Mouse (Mus musculus): Measurements from ENCODE around the gene Cdc40. TPM values are rescaled to one million over a fixed set of nuclear protein-coding genes. Genes with fewer than 3 reads are reported as not detected.

Gene Cdc40
- polyA plus RNA-seq, 1 experiment from 2014 or later: 34.1 TPM

DNA sequence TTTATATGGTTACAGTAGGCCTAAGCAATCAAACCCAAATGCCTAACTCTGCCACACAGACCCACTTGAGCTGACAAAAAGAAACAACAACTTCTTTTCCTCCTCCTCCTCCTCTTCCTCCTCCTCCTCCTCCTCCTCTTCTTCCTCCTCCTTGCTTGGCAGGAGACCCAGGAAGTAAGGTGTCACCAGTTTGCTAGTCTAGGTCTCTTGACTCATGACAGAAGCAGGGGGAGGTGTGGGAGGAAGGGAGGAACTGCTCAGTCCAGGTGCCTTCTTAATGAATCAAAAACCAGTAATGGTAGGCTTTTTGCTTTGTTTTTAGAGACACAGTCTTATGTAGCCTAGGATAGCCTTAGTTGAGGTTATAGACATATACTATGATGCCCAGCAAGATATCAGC lies 32.0 kb downstream of the Cdc40 start:
- no peak for DNase-seq (ENCODE audit: low spot score)
- H3K36me3 ChIP-seq: peaks cover 45% of the 10 kb centered on the region
- H3K27me3 ChIP-seq (ENCODE audit: low read depth, poor library complexity, severe bottlenecking): no peaks in the 10 kb centered on the region
- no peaks in the 10 kb centered on the region for H3K9me3 ChIP-seq (replicated peaks)
- H3K4me3 ChIP-seq: no peak overlapping the region
- H3K27ac ChIP-seq (replicated peaks): no peak overlapping the region
- H3K4me1 ChIP-seq: no peaks in the 10 kb centered on the region

GRCm38 (mm10) chr10:40850644-40851043 lies 32.5 kb downstream of the Cdc40 start:
- peaks cover 49% of the 10 kb centered on the region for H3K36me3 ChIP-seq
- H3K27me3 ChIP-seq (ENCODE audit: low read depth, poor library complexity, severe bottlenecking): no peaks in the 10 kb centered on the region
- H3K27ac ChIP-seq (replicated peaks): no peak overlapping the region
- WGBS: 88% methylated on average over 2 of the region's 2 CpGs
- H3K4me1 ChIP-seq: no peaks in the 10 kb centered on the region
- H3K9me3 ChIP-seq (replicated peaks): no peaks in the 10 kb centered on the region
- DNase-seq (ENCODE audit: low spot score): no peak
- no peak overlapping the region for H3K4me3 ChIP-seq

GRCm38 (mm10) chr10:40847176-40847874 lies 35.8 kb downstream of the Cdc40 start:
- Histone ChIP-seq H3K4me3 (no peak overlapping the region), H3K4me1 (no peaks in the 10 kb centered on the region), H3K36me3 (peaks cover 74% of the 10 kb centered on the region), H3K9me3 (replicated peaks) (no peaks in the 10 kb centered on the region), H3K27ac (replicated peaks) (no peak overlapping the region), H3K27me3 (ENCODE audit: low read depth, poor library complexity, severe bottlenecking) (no peaks in the 10 kb centered on the region)
- 94% methylated on average over 10 of the region's 10 CpGs for WGBS
- no peak for DNase-seq (ENCODE audit: low spot score)

- H3K27me3 ChIP-seq (ENCODE audit: low read depth, poor library complexity, severe bottlenecking): no peaks in the 10 kb centered on the region
- peaks cover 84% of the 10 kb centered on the region for H3K36me3 ChIP-seq
- no peaks in the 10 kb centered on the region for H3K9me3 ChIP-seq (replicated peaks)
- no peak for DNase-seq (ENCODE audit: low spot score)
- no peak overlapping the region for H3K4me3 ChIP-seq
- WGBS: 89% methylated on average over 6 of the region's 6 CpGs
- no peak overlapping the region for H3K27ac ChIP-seq (replicated peaks)
- no peaks in the 10 kb centered on the region for H3K4me1 ChIP-seq
These were observed 37.5 kb downstream of the Cdc40 start for GRCm38 (mm10) chr10:40845626-40846025.

DNA sequence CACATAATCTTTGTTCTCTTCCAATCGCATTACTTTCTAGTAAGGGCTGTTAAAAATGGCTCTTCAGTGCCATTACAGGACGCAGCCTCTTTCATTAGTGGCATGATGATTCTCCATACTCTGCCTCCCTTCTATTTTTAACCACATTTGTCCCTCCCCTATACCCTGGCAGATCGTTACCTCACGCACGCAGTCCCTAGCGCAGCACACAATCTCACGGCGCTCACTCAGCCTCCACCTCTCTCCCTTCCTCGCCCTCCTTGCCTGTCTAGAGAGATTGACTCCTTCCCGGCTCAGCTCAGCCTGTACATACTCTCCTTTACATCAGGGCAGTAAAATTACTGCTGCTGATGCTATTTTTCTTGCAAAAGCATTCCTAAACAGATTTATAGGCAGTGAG lies 38.6 kb downstream of the Cdc40 start:
- no peak overlapping the region for H3K4me3 ChIP-seq
- no peaks in the 10 kb centered on the region for H3K9me3 ChIP-seq (replicated peaks)
- peaks cover 86% of the 10 kb centered on the region for H3K36me3 ChIP-seq
- no peaks in the 10 kb centered on the region for H3K27me3 ChIP-seq (ENCODE audit: low read depth, poor library complexity, severe bottlenecking)
- DNase-seq (ENCODE audit: low spot score): no peak
- H3K27ac ChIP-seq (replicated peaks): no peak overlapping the region
- 89% methylated on average over 10 of the region's 10 CpGs for WGBS
- no peaks in the 10 kb centered on the region for H3K4me1 ChIP-seq

GRCm38 (mm10) chr10:40843841-40844240 lies 39.3 kb downstream of the Cdc40 start:
- WGBS: 82% methylated on average over 5 of the region's 5 CpGs
- Histone ChIP-seq H3K36me3 (peaks cover 85% of the 10 kb centered on the region), H3K27ac (replicated peaks) (no peak overlapping the region), H3K4me1 (no peaks in the 10 kb centered on the region), H3K27me3 (ENCODE audit: low read depth, poor library complexity, severe bottlenecking) (no peaks in the 10 kb centered on the region), H3K9me3 (replicated peaks) (no peaks in the 10 kb centered on the region), H3K4me3 (no peak overlapping the region)
- DNase-seq (ENCODE audit: low spot score): no peak

DNA sequence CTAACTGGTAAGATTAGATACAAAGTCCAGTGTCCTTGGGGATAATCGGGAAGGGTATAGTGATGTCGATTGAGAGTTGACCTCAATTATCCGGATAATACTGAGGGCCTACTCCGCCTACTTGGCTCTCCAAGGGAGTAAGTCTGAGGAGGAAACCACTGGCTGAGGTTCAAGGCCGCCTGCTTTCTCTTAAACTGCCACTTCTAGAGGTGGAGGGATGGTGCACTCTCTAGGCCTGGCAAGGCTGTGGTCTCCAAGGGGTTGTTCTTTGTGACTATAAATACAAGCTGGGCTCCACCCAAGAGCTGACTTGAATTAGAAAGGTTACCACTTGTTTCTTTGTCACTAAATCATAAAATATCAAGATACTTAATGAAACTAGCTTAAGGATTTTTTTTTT lies 43.0 kb downstream of the Cdc40 start:
- WGBS: 91% methylated on average over 5 of the region's 5 CpGs
- DNase-seq (ENCODE audit: low spot score): no peak
- no peak overlapping the region for H3K27ac ChIP-seq (replicated peaks)

GRCm38 (mm10) chr10:40831267-40831666 lies 51.8 kb downstream of the Cdc40 start:
- 90% methylated on average over 5 of the region's 7 CpGs for WGBS

More for the DNA sequence above, 43.0 kb downstream of the Cdc40 start:
- H3K9me3 ChIP-seq (replicated peaks): no peaks in the 10 kb centered on the region
- H3K27me3 ChIP-seq (ENCODE audit: low read depth, poor library complexity, severe bottlenecking): no peaks in the 10 kb centered on the region
- no peaks in the 10 kb centered on the region for H3K4me1 ChIP-seq
- peaks cover 76% of the 10 kb centered on the region for H3K36me3 ChIP-seq
- no peak overlapping the region for H3K4me3 ChIP-seq

DNA sequence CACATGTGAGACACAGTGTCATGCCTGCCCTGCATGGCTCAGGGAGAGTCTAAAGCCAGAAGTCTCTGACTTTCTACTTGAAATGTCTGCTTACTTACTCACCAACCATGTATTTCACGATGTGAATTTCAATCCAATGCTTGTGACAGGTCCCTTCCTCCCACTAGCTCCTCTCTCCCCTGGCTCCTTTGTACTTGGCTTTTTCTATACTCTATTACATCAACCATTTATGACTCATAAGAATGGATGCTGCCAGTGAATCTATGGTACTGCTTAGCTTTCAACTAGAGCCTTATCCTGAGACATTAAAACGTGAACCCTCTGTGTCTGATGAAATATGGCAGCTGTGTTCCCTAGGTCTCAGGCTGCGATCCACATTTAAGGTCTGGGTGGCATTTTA lies 52.8 kb downstream of the Cdc40 start:
- Histone ChIP-seq H3K9me3 (replicated peaks) (no peaks in the 10 kb centered on the region), H3K4me1 (no peaks in the 10 kb centered on the region), H3K27me3 (ENCODE audit: low read depth, poor library complexity, severe bottlenecking) (no peaks in the 10 kb centered on the region), H3K36me3 (peaks cover 54% of the 10 kb centered on the region), H3K27ac (replicated peaks) (no peak overlapping the region), H3K4me3 (no peak overlapping the region)
- no peak for DNase-seq (ENCODE audit: low spot score)
- WGBS: 94% methylated on average over 3 of the region's 3 CpGs

More at GRCm38 (mm10) chr10:40831267-40831666, 51.8 kb downstream of the Cdc40 start:
- Histone ChIP-seq H3K9me3 (replicated peaks) (no peaks in the 10 kb centered on the region), H3K27ac (replicated peaks) (no peak overlapping the region), H3K36me3 (peaks cover 63% of the 10 kb centered on the region), H3K4me1 (no peaks in the 10 kb centered on the region), H3K4me3 (no peak overlapping the region), H3K27me3 (ENCODE audit: low read depth, poor library complexity, severe bottlenecking) (no peaks in the 10 kb centered on the region)
- no peak for DNase-seq (ENCODE audit: low spot score)

GRCm38 (mm10) chr10:40827706-40828105 lies 55.4 kb downstream of the Cdc40 start:
- no peaks in the 10 kb centered on the region for H3K9me3 ChIP-seq (replicated peaks)
- peaks cover 28% of the 10 kb centered on the region for H3K36me3 ChIP-seq
- no peak overlapping the region for H3K4me3 ChIP-seq
- WGBS: 91% methylated on average over 4 of the region's 4 CpGs
- H3K4me1 ChIP-seq: no peaks in the 10 kb centered on the region
- DNase-seq (ENCODE audit: low spot score): no peak
- H3K27me3 ChIP-seq (ENCODE audit: low read depth, poor library complexity, severe bottlenecking): no peaks in the 10 kb centered on the region
- no peak overlapping the region for H3K27ac ChIP-seq (replicated peaks)

GRCm38 (mm10) chr10:40825952-40826351 lies 57.2 kb downstream of the Cdc40 start:
- Histone ChIP-seq H3K9me3 (replicated peaks) (no peaks in the 10 kb centered on the region), H3K4me3 (no peak overlapping the region), H3K4me1 (no peaks in the 10 kb centered on the region), H3K27ac (replicated peaks) (no peak overlapping the region), H3K27me3 (ENCODE audit: low read depth, poor library complexity, severe bottlenecking) (no peaks in the 10 kb centered on the region), H3K36me3 (peaks cover 16% of the 10 kb centered on the region)
- no peak for DNase-seq (ENCODE audit: low spot score)
- 88% methylated on average over 6 of the region's 6 CpGs for WGBS

DNA sequence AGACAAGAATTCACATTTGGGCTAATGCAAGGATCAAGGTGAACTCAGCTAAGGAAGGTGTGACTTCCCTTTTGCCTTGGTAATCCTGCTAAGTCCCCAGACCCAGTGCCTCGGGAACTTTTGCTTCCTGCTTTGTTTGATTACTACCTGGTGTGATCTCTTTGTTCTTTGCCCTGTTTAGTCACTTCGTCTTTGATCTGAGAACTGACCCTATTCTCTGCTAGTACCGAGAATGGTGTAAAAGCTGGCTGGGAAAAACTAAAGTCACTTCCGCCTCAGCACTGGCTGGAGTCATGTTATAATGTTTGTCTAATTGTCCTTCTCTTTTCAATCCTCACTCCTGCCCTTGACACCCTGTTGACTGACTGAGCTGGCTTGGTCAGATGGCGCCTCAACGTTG lies 66.6 kb downstream of the Cdc40 start:
- 63% methylated on average over 6 of the region's 6 CpGs for WGBS
- H3K27ac ChIP-seq (replicated peaks): no peak overlapping the region

GRCm38 (mm10) chr10:40813627-40814026 lies 69.5 kb downstream of the Cdc40 start:
- Histone ChIP-seq H3K4me3 (no peak overlapping the region), H3K27ac (replicated peaks) (no peak overlapping the region), H3K36me3 (no peaks in the 10 kb centered on the region), H3K9me3 (replicated peaks) (no peaks in the 10 kb centered on the region), H3K4me1 (no peaks in the 10 kb centered on the region), H3K27me3 (ENCODE audit: low read depth, poor library complexity, severe bottlenecking) (0 out of 2 replicates have a peak, but pooled peaks cover 3% of the 10 kb centered on the region)
- 70% methylated on average over 4 of the region's 4 CpGs for WGBS
- DNase-seq (ENCODE audit: low spot score): no peak

More for the DNA sequence above, 66.6 kb downstream of the Cdc40 start:
- no peaks in the 10 kb centered on the region for H3K9me3 ChIP-seq (replicated peaks)
- H3K4me3 ChIP-seq: no peak overlapping the region
- H3K27me3 ChIP-seq (ENCODE audit: low read depth, poor library complexity, severe bottlenecking): no peaks in the 10 kb centered on the region
- no peaks in the 10 kb centered on the region for H3K4me1 ChIP-seq
- H3K36me3 ChIP-seq: no peaks in the 10 kb centered on the region
- no peak for DNase-seq (ENCODE audit: low spot score)
